Mouse (Mus musculus) midbrain, embryonic 15.5 days (tissue): ENCODE measurements around the gene Tbx3. TPM values are rescaled to one million over a fixed set of nuclear protein-coding genes. Genes with fewer than 3 reads are reported as not detected.
A peak's percentile ranks its signal among the peaks of the same experiment; 100 is the strongest.

ENCODE experiments used
- ATAC-seq: fragments of 200-750 bp; cut with Nextera tagmentation; replicated peaks from 2 replicates; pipeline ENCODE4 v1.8.0; 2017; ENCODE audit warnings: moderate TSS enrichment
- H3K27ac ChIP-seq: fragments of 300-500 bp; sonication (generic); 2 replicates; pipeline ENCODE4 v1.5.1; 2015; ENCODE audit warnings: mild to moderate bottlenecking, inconsistent platforms
- H3K27me3 ChIP-seq: fragments of 300-500 bp; sonication (generic); replicated peaks from 2 replicates; pipeline ENCODE4 v1.6.1; 2015; ENCODE audit warnings: inconsistent platforms
- H3K36me3 ChIP-seq: fragments of 300-500 bp; sonication (generic); replicated peaks from 2 replicates; pipeline ENCODE4 v1.6.1; 2015; ENCODE audit warnings: inconsistent platforms
- H3K4me1 ChIP-seq: fragments of 300-500 bp; sonication (generic); 2 replicates; pipeline ENCODE4 v1.6.1; 2015; ENCODE audit warnings: inconsistent platforms
- H3K4me2 ChIP-seq: fragments of 300-500 bp; sonication (generic); 2 replicates; pipeline ENCODE4 v1.6.1; 2015; ENCODE audit warnings: inconsistent platforms, mild to moderate bottlenecking, moderate library complexity
- H3K4me3 ChIP-seq: fragments of 300-500 bp; sonication (generic); 2 replicates; pipeline ENCODE4 v1.5.1; 2015; ENCODE audit warnings: mild to moderate bottlenecking, inconsistent platforms
- H3K9ac ChIP-seq: fragments of 300-500 bp; sonication (generic); 2 replicates; pipeline ENCODE4 v1.6.1; 2015; ENCODE audit warnings: mild to moderate bottlenecking, inconsistent platforms
- H3K9me3 ChIP-seq: fragments of 300-500 bp; sonication (generic); 2 replicates; pipeline ENCODE4 v1.6.1; 2016; ENCODE audit warnings: inconsistent platforms
- WGBS: fragments of 180-500 bp; shearing (Covaris S2); methylation state at CpG from one replicate; pipeline ENCODE4 v1.1.7; 2015; ENCODE audit warnings: mixed read lengths; 5-methylcytosine and 5-hydroxymethylcytosine counted together
- polyA plus RNA-seq: library from polyadenylated mRNA; unstranded; fragments of >200 nt; fragmentation: Nextera tagmentation; extraction: Ambion mirVana; gene quantifications from 2 replicates; pipeline ENCODE4 v1.2.1, GENCODE M21; 2015

Gene Tbx3
- polyA plus RNA-seq, 1 experiment from 2014 or later: 4.7 TPM

DNA sequence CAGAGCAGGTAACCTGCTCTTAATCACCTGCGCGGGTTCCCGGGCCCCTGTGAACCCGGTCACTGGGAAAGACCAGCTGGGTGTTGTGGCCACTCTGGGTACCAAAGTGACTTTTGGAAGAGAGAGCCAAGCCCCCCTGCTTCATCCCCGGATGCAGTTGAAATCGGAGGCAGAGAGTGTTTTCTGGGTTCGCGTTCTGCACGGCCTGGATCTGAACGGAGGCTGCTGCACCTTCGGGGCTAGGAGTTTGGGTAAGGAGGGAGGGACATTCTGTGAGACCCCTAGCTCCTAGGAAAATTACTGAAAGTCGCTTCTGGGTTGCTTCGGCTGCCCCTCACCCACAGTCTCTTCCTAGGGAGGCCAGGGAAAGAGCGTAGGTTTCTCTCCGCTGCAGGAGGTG, 7.2 kb upstream of the Tbx3 start:
- Histone ChIP-seq H3K27ac (no peak overlapping the region), H3K9ac (no peak overlapping the region), H3K36me3 (no peaks in the 10 kb centered on the region), H3K4me1 (no peaks in the 10 kb centered on the region), H3K27me3 (peaks cover 92% of the 10 kb centered on the region), H3K4me3 (no peak overlapping the region), H3K9me3 (no peaks in the 10 kb centered on the region), H3K4me2 (no peak overlapping the region)
- WGBS: 1% methylated on average over 15 of the region's 15 CpGs
- ATAC-seq: no peak

DNA sequence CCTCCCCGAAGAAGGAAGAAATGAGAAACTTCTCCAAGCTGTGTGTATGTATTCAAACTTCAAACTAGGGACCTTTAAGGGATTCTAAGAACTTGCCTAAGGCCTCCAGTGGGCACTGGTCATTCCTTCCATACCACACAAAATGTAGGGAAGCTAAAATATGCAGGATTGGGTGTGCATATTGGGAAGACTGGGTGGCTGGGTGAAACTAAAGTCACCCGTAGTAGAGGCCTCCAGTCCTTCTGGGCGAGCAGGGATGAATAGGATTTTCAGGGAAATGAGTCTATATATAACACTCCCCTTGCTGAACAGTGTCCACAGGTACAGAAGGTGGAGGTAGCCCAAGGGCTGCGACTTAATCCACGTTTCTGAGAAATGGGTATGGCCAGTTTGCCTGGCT, 6.7 kb upstream of the Tbx3 start:
- H3K4me1 ChIP-seq: no peaks in the 10 kb centered on the region
- no peak for ATAC-seq
- H3K27ac ChIP-seq: no peak overlapping the region
- no peak overlapping the region for H3K4me2 ChIP-seq
- WGBS: 4% methylated on average over 5 of the region's 5 CpGs
- H3K4me3 ChIP-seq: no peak overlapping the region
- no peak overlapping the region for H3K9ac ChIP-seq
- peaks cover 92% of the 10 kb centered on the region for H3K27me3 ChIP-seq
- H3K9me3 ChIP-seq: no peaks in the 10 kb centered on the region
- no peaks in the 10 kb centered on the region for H3K36me3 ChIP-seq

DNA sequence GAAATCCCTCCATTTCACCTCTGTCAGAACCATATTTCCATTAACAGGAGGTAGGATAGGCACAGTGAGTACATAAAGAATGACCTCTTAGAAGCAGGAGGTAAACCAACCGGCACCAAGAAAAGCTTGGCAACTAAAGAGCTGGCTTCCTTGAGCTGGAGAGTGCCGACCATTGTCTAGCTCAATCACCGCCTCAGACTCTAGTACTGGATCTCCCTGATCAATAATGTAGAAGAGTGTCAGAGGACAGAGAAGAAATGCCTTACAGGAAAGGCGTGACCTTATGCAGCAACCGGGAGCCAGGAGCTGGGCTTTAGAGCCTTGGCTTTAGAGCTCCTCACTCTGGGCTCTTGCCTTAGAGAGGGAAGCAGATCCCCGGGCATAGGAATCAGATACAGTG, 4.7 kb upstream of the Tbx3 start:
- ATAC-seq: no peak
- no peaks in the 10 kb centered on the region for H3K9me3 ChIP-seq
- H3K27me3 ChIP-seq: peaks cover 84% of the 10 kb centered on the region
- no peak overlapping the region for H3K4me2 ChIP-seq
- H3K9ac ChIP-seq: no peak overlapping the region
- H3K4me3 ChIP-seq: no peak overlapping the region
- WGBS: 4% methylated on average over 6 of the region's 6 CpGs
- H3K4me1 ChIP-seq: peaks cover 13% of the 10 kb centered on the region
- no peaks in the 10 kb centered on the region for H3K36me3 ChIP-seq
- no peak overlapping the region for H3K27ac ChIP-seq

DNA sequence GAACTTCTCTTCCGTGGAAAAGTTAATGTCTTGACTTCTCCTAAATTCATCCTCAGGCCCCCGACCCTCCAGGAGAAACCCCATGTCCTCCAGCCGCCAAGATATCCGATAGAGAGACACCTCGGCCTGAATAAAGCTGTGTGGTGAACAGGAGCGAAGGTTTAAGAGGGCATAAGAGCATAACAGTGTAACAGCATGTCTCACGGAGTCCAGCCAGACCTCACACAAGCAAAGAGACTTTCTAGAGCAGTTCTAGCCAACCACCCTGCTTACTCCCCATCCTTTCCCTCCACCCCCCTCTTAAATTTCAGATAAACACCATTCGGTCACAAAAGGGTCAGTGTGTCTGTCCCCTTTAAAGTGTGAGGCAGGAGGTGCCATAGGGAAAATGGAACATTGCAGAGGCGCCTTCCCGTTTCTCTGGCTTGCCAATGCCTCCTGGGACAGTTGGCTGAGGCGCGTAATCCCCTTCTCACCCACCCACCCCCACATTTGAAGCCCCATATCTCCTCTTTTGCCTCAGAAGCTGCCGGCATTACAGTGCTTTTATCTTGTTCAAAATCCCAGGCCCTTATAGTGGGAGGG, 3.0 kb upstream of the Tbx3 start:
- H3K27ac ChIP-seq: no peak overlapping the region
- H3K4me1 ChIP-seq: peaks cover 15% of the 10 kb centered on the region
- no peaks in the 10 kb centered on the region for H3K9me3 ChIP-seq
- 3% methylated on average over 13 of the region's 13 CpGs for whole genome bisulfite sequencing
- no peaks in the 10 kb centered on the region for H3K36me3 ChIP-seq
- no peak overlapping the region for H3K9ac ChIP-seq
- H3K4me2 ChIP-seq: no peak overlapping the region
- no peak for ATAC-seq
- H3K4me3 ChIP-seq: no peak overlapping the region
- peaks cover 76% of the 10 kb centered on the region for H3K27me3 ChIP-seq

DNA sequence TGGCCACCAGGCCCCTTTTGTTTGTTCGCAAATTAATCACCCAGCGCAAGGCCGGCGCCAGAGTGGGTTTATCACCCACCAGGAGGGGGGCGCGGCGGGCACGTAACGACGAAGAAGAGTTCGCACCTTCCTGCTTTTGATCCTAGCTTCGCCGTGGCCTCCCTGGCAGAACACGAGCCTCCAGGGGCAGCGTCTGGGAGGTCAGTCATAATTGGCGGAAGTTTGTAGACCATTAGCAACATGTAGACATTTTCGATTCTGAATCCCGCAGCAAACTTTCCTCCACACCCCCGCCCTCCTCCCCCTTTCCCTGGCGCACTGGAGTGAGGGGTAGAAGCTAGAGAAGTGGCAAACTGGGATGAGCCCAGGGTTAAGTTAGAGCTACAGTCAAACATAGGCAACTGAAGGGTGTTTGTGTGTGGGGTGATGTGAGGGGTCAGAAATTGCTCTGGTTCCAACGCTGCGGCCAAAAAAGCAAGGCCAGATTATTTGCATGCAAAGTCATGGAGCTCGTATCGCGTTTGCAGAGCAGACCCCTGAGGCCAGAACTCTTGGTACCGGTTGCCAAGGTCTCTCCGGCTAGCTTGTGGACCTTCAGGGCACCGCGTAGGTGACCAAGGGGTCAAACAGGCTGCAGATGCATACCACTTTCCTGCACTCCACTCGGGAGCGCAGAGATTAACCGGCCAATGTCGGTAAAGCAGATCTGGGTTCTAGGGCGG, 2.1 kb upstream of the Tbx3 start:
- whole genome bisulfite sequencing: 3% methylated on average over 34 of the region's 34 CpGs
- H3K9me3 ChIP-seq: no peaks in the 10 kb centered on the region
- H3K4me3 ChIP-seq: no peak overlapping the region
- H3K36me3 ChIP-seq: no peaks in the 10 kb centered on the region
- H3K9ac ChIP-seq: no peak overlapping the region
- H3K27ac ChIP-seq: no peak overlapping the region
- H3K27me3 ChIP-seq: peaks cover 81% of the 10 kb centered on the region
- H3K4me1 ChIP-seq: peaks cover 15% of the 10 kb centered on the region
- ATAC-seq: no peak
- no peak overlapping the region for H3K4me2 ChIP-seq

DNA sequence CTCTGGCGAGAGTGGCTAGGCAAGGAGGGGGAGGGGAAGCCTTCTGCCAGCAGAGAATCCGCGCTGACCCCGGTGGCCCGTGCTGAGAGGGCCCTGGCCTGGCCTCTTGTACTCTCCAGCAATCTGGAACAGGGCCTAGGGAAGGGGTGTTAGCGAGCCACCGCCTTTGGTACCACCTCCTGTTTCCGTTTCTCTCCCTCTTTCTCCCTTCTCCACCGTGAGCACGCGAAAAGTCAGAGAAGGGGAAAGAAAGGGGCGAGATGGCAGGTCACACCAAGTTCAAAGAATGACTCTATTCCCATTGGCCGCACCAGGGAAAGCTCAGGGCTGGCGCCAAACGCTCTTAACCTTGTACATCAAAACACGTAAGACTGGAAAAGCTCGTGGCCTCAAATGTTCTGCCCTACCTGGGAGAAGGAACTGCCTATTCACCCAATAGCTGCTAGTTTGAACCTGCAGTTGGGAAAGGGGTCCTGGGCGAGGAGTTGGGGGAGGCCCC, 1.5 kb upstream of the Tbx3 start:
- 6% methylated on average over 18 of the region's 18 CpGs for WGBS
- no peaks in the 10 kb centered on the region for H3K36me3 ChIP-seq
- no peak overlapping the region for H3K4me2 ChIP-seq
- H3K4me3 ChIP-seq: no peak overlapping the region
- no peak overlapping the region for H3K9ac ChIP-seq
- no peaks in the 10 kb centered on the region for H3K9me3 ChIP-seq
- no peak overlapping the region for H3K27ac ChIP-seq
- H3K4me1 ChIP-seq: peaks cover 15% of the 10 kb centered on the region
- ATAC-seq: no peak
- H3K27me3 ChIP-seq: peaks cover 79% of the 10 kb centered on the region

DNA sequence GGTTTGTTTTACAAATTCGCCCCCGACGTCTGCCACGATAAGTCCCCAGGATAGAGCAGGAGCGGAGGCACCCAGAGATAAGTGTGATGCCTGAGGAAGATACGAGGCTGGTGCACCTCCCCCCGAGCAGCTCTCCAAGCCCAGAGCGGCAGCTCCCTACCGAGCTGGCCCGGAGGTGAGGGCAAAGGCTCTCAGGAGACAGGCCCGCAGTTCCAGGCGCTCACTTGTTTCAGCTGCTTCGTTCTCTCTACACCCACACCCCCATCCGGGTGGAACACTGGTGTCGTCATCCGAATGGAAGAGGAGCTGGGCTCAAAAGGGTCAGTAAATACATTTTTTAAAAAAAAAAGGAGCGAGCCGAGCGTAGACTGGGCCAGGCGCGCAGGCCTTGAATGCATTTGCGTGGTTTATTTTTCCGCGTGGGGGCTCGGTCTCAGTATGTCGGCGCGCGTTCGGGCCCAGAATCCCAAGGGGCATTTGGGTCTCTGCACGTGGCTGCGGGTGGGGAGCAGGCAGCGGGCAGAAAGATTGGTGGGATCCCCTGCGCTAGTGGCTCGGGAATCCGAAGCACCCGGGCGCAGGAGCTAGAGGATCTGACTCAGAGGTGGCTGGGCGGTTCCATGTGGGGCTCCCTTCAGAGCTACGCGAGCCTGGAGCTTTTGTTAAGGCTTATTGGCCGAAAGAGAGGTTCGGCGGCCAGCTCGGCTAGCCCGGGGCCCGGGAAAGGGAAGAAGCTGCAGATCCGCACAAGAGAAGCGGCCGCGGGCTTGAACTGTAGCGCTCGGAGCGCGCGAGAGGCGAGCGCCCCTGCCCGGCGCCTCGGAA, 516 bp upstream of the Tbx3 start:
- peak overlapping the region; percentile 17 for H3K4me3 ChIP-seq
- ATAC-seq: no peak
- H3K9me3 ChIP-seq: no peaks in the 10 kb centered on the region
- WGBS: 1% methylated on average over 61 of the region's 61 CpGs
- H3K27ac ChIP-seq: no peak overlapping the region
- no peaks in the 10 kb centered on the region for H3K36me3 ChIP-seq
- peaks cover 15% of the 10 kb centered on the region for H3K4me1 ChIP-seq
- H3K9ac ChIP-seq: no peak overlapping the region
- peaks cover 79% of the 10 kb centered on the region for H3K27me3 ChIP-seq
- H3K4me2 ChIP-seq: peak overlapping the region; percentile 44

DNA sequence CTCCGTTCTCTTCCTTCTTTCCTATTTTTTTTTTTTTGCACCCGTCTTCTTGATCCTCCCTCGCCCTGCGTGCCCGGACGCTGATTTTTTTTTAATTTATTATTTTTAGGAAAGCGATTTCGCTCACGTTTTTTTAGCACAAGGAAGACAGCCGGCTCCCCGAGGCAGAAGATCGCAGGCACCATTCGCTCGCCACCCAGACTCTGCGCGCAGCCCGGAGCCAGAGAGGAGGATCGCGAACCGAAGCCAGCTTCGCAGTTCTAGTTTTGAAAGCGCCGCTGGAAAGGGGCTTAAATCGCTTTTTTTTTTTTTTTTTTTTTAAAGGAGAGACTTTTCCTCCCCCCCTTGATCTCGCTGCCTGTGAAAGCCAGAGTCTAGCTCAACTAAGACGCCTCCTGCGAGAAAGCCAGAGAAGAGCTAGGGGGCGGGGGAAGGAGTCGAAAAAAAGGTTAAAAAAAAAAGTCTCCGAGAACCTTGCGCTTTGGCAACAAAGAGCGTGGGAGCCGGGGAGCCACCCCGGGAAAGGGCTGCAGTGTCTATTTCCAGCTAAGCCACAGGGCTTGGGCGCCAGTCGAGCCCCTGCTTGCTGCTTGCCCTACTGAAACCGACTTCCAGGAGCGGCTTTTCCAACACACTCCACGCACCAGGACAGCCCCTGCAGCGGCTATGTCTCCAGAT, 794 bp downstream of the Tbx3 start:
- H3K4me2 ChIP-seq: peak overlapping the region; percentile 44
- peaks cover 15% of the 10 kb centered on the region for H3K4me1 ChIP-seq
- H3K27me3 ChIP-seq: peaks cover 79% of the 10 kb centered on the region
- no peaks in the 10 kb centered on the region for H3K36me3 ChIP-seq
- peak overlapping the region; percentile 17 for H3K4me3 ChIP-seq
- no peaks in the 10 kb centered on the region for H3K9me3 ChIP-seq
- no peak overlapping the region for H3K9ac ChIP-seq
- no peak overlapping the region for H3K27ac ChIP-seq
- WGBS: under 1% methylated on average over 40 of the region's 40 CpGs
- no peak for ATAC-seq

DNA sequence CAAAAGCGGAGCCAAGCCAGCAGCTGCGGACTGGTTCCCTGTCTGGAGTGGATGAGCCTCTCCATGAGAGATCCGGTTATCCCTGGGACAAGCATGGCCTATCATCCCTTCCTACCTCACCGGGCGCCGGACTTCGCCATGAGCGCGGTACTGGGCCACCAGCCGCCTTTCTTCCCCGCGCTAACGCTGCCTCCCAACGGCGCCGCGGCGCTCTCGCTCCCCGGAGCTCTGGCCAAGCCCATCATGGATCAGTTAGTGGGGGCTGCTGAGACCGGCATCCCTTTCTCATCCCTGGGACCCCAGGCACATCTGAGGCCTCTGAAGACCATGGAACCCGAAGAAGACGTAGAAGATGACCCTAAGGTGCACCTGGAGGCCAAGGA, 1.5 kb downstream of the Tbx3 start:
- no peak for ATAC-seq
- H3K9me3 ChIP-seq: no peaks in the 10 kb centered on the region
- no peak overlapping the region for H3K27ac ChIP-seq
- WGBS: under 1% methylated on average over 23 of the region's 23 CpGs
- peak overlapping the region; percentile 17 for H3K4me3 ChIP-seq
- H3K4me2 ChIP-seq: no peak overlapping the region
- H3K27me3 ChIP-seq: peaks cover 78% of the 10 kb centered on the region
- no peaks in the 10 kb centered on the region for H3K36me3 ChIP-seq
- peaks cover 15% of the 10 kb centered on the region for H3K4me1 ChIP-seq
- H3K9ac ChIP-seq: no peak overlapping the region

DNA sequence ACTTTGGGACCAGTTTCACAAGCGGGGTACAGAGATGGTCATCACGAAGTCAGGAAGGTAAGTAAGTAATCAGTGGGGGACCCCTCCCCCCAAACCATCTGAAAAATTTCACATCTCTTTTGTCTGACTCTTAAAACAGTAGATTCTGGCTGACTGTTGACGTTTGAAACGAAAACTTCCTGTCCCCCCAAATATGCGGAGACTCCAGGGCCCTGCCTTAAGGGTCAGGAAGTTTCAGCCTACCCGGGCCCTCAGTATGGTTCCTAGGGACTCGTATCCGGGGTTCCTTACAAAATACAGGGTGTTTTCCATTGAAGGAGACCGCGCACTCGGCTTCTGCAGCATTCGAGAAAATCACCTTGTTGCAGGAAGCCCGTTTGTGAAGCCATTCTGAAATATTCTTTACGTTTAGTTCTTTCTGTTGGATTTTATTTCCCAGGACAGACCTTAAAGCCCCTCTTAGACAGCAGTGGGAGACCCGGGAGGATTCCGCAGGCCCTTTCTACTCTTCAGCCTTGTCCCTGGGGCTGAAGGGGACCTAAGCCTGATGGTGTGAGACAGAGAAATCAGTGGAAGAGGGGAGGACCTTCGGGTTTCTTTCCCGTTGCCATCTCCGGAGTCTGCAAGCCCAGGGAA, 2.0 kb downstream of the Tbx3 start:
- Histone ChIP-seq H3K27ac (no peak overlapping the region), H3K9me3 (no peaks in the 10 kb centered on the region), H3K4me1 (peaks cover 15% of the 10 kb centered on the region), H3K27me3 (peaks cover 78% of the 10 kb centered on the region), H3K4me2 (no peak overlapping the region), H3K9ac (no peak overlapping the region), H3K4me3 (peak overlapping the region; percentile 17; the same call in 1 of the 2 replicates), H3K36me3 (no peaks in the 10 kb centered on the region)
- ATAC-seq: no peak
- WGBS: under 1% methylated on average over 19 of the region's 19 CpGs

DNA sequence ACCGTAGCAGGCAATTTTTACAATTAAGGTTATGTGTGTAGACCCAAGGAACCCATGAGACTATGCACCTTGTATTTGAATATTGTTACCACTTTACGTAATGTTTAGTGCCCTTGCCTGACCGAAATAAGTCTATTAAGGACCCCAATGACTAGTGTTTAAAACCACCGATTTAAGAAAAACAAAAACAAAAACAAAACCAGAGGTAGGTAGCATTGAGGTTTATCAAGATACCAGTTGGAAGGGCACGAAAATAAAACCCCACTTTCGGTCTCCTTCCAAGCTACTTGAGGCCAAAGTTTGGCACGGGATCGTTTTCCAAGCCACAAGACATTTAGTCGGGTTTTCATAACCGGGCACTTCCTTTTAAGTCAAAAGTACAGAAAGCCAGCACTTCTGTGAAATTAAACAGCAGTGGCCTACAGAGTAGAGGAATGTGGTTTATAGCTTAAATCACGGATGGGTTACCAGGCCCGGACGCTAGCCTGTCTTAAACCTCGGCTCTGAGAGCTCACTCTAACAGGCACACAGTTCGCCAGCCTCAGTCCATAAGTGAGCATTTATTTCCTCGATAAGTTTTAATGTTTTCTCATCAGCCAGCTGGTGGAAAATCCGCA, 2.6 kb downstream of the Tbx3 start:
- H3K9ac ChIP-seq: no peak overlapping the region
- H3K4me1 ChIP-seq: peaks cover 15% of the 10 kb centered on the region
- H3K4me2 ChIP-seq: no peak overlapping the region
- no peaks in the 10 kb centered on the region for H3K9me3 ChIP-seq
- H3K36me3 ChIP-seq: no peaks in the 10 kb centered on the region
- no peak for ATAC-seq
- H3K27me3 ChIP-seq: peaks cover 78% of the 10 kb centered on the region
- no peak overlapping the region for H3K27ac ChIP-seq
- 2% methylated on average over 17 of the region's 17 CpGs for WGBS
- H3K4me3 ChIP-seq: 0 out of 2 replicates have a peak overlapping the region, but pooled peaks have one; percentile 17
